Mouse (Mus musculus) cerebral cortex, adult 2 months (tissue): ENCODE results near the gene Tmem176a.

Experiments used
- WGBS: fragments of 180-500 bp; shearing (Covaris S2); methylation state at CpG from one replicate; pipeline ENCODE4 v1.1.7; 2018; 5-methylcytosine and 5-hydroxymethylcytosine counted together

Gene Tmem176a

DNA sequence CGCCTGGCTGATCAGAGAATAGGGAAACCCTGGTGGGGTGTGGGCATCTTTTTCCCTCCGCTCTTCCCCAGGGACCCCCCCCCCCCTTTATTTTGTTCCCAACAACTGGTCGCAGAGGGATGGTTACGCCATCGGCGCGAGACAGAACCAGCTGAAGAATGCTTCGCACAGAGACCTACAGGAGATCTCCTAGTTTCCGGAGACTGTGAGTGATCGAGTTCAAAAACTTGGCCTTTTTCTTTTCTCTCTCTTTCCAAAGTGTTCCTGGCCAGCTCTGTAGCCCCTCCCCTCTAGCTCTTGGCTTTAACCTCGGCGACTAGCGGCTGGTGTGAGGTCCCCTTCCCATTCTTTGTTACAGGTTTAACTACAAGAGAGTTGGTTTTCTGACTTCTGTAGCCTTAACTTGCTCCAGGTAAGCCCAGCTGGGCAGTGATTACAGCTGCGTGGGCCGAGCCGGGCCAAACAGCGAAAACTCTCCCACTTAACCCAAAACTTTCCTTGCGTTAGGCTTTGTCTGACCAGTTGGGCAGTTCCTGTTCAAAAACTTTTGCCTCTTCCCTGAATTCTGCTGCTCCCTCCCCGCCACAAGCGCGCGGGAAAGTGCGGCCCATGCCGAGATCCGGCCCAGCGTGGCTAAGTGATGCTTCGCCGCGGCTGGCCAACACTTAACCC, 11.2 kb downstream of the Tmem176a start:
- 10% methylated on average over 29 of the region's 29 CpGs for WGBS

- 98% methylated on average over 2 of the region's 2 CpGs for WGBS
Measured at GRCm38 (mm10) chr6:48854155-48854554, 13.4 kb downstream of the Tmem176a start.

GRCm38 (mm10) chr6:48857613-48858302, 17.0 kb downstream of the Tmem176a start:
- WGBS = 58% methylated on average over 8 of the region's 8 CpGs

DNA sequence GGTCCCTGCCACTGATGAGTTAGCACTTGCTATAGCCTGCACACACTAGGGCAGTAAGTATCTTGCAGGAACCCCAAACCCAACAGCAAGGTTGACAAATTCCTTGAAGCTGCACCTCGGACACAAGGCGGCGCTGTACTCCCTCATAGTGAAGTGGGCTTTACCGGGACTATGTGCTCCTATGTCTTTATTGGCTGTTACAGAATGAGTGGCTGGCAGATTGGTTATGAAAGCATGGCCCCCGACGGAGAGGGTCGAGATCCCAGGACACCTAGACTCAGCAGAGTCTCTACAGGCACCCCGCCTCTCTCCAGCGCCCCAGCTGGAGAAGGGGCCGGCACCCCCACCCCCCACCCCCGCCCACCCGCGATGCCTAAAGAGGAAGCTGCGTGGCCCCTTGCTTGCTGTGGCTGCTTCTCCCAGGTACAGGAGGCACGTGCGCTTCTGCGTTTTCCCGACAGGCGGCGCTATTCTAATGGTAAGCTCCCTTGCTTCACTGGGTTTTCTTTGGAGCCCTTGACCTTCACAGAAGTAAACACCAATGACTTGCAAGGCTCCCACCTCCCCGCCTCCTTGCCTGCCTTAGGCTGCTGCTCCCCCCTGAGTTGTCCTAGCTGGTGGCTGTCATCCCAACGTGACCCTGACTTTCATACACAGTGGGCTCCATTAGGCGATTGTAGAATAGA, 19.6 kb downstream of the Tmem176a start:
- WGBS = 16% methylated on average over 23 of the region's 23 CpGs

GRCm38 (mm10) chr6:48860851-48861250, 20.1 kb downstream of the Tmem176a start:
- WGBS = 96% methylated on average over 1 of the region's 1 CpGs

DNA sequence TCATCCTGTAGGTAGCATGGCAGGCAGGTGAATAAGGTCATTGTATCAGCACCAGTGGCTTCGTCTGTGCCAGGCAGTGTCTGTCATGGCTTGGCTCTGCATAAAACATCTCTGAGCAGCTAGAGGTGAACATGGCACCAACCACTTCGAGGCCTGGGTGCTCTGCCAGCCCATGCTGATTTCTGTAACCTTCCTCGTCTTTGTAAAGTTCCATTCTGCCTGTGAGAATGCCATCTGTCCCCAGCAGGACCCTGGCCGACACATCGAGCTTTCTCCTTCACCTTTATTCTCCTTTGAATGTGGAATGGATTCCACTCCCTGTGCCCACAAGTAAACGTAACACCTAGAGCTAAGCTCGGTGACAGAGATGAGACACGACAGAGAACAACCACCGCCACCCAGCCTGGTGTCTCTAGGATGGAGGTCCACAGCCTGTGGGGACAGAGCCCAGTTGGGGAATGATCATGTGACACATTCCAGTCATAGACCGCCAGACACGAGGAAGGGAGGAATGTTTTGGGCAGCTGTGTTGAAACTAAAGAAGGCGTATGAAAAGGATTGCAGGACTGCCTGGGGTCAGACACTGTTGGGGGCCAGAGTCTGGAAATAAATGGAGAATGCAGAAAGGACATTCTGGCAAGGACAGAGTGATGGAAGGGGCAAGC, 21.0 kb downstream of the Tmem176a start:
- WGBS = 82% methylated on average over 12 of the region's 12 CpGs

GRCm38 (mm10) chr6:48862816-48863215, 22.1 kb downstream of the Tmem176a start:
- WGBS = 86% methylated on average over 4 of the region's 4 CpGs

GRCm38 (mm10) chr6:48863488-48863887, 22.8 kb downstream of the Tmem176a start:
- WGBS = 95% methylated on average over 7 of the region's 7 CpGs

GRCm38 (mm10) chr6:48864181-48864580, 23.5 kb downstream of the Tmem176a start:
- WGBS = 92% methylated on average over 3 of the region's 3 CpGs

DNA sequence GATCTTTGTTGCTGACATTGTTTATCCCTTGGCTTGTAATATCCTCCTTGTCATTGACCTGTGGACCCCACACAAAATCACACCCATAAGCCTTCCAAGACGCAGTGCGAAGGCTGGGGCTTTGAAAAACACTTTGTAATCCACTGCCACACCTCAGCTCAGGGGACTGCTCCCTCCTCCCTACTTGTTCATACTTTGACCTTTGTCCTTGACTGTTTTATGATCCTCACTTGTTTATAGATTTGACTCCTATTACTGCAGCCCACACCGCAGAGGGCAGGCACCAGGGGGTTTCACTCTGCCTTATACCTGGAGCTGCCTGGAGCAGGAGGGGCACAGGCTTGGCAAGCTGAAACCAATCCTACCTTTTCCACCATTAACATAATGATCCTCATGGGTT, 24.0 kb downstream of the Tmem176a start:
- WGBS = 90% methylated on average over 3 of the region's 3 CpGs

DNA sequence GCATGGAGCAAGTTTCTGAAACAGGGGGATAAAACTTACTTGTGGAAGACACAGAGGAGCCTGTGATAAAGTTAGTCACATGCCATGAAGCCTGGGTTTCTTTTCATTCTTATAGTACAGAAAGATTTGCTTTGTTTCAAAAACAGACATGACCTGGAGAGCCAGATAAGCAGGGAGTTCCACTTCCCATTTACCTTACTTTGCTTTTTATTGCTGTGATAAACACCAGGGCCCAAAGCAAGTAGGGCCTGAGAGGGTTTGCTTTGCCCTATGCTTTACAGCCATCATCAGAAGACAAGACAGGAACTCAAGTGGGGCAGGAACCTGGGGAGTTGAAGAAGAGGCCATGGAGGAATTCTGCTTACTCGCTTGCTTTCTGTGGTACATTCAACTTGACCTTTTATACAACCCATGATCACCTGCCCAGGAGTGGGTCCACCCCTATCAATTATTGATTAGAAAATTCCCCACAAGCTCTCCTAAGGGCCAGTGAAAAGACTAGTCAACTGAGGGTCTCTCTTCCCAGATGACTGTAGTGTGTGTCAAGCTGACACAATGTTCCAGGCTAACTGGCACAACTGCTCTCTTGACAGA, 24.5 kb downstream of the Tmem176a start:
- WGBS = 100% methylated on average over 1 of the region's 1 CpGs

DNA sequence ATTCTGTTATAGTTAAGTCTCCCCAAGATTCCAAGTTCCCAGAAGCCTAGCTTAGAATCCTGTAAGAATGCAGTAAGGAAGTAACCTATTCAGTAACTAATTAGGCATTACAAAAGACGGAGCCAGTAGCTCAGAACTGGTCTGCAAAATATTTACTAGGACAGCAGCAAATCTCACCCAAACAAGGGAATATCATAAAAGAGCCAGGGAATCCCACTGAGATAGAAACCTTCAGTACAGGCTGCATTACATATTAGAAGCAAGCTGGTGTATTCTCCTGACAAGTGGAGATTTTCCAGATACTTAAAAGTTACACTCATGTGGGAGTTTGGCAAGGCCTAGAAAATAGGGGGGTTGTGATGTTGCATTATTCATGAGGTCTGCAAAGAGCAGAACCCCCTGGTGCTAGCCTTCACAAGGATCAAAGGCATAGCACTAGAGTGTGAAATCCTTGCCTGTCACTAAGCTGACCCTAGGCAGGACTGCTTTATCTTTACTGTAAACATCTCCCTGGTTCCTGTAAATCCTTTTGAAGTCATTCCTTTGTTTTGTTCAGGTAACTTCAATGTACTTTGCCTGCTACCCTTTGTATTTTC, 25.7 kb downstream of the Tmem176a start:
- 65% methylated on average over 1 of the region's 1 CpGs for WGBS

GRCm38 (mm10) chr6:48867158-48867557, 26.4 kb downstream of the Tmem176a start:
- 84% methylated on average over 4 of the region's 4 CpGs for WGBS

GRCm38 (mm10) chr6:48869774-48870173, 29.1 kb downstream of the Tmem176a start:
- 85% methylated on average over 2 of the region's 2 CpGs for WGBS

DNA sequence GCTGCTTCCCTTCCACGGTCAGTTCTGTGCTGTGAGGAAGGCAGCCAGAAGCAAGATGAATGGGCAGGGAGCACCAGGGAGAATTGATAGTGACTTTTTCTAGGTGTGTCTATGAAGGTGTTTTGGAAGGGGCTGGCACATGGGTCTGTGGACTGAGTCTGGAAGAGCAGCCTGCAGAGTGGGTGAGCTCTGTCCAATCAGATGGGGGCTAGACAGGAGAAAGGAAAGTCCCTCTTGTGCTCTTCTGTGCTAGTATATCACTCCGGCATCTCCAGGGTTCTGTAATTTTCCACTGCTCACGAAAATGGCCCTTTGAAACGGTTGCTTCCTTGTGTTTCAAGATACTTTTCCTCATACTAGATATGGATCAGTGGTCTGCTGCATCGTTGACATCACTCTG, 31.9 kb downstream of the Tmem176a start, which contains the start of gene Aoc1:
Aoc1 (plus strand) TSS at position 301 of the 400 bp plus-strand sequence.
- 82% methylated on average over 5 of the region's 5 CpGs for WGBS

DNA sequence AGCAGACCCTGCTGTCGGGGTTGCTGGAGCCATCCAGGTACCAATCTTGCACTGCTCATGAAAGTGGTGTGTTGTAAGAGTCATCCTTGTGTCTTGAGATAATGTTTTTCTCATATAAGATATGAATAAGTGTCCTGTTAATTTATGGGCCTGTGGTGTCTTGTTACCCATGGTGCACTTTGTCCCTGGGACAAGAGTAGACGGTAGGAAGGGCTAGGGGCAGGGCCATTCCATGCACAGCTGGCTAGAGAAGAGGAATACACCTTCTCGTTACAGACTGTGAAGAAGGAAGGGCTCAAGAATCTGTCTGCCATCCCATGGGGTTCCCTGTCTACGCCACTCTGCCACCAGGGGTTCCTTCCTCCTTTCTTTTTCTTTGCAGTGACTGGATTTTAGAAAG, 33.9 kb downstream of the Tmem176a start:
- WGBS = 92% methylated on average over 4 of the region's 4 CpGs

DNA sequence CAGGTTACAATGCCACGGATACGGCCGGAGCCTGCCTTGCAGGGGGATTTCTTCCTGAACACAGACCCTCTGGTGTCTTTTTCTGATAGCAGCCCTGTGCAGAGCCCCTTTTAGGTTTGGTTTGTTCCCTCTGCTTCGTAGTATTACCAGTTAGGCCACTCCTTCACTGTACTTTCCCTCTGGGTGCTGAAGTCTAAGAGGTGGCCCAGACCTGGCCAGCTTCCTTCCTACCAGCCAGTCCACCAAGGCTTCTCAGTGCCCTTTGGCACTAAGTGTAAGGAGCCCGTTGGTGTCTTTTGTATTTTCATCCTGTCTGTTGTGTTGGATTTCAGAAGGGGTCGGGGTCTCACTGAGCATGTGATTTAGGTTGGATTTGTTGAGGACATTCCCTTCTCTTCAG, 34.8 kb downstream of the Tmem176a start:
- 87% methylated on average over 6 of the region's 6 CpGs for WGBS

GRCm38 (mm10) chr6:48876510-48877135, 35.9 kb downstream of the Tmem176a start:
- 67% methylated on average over 5 of the region's 5 CpGs for WGBS

DNA sequence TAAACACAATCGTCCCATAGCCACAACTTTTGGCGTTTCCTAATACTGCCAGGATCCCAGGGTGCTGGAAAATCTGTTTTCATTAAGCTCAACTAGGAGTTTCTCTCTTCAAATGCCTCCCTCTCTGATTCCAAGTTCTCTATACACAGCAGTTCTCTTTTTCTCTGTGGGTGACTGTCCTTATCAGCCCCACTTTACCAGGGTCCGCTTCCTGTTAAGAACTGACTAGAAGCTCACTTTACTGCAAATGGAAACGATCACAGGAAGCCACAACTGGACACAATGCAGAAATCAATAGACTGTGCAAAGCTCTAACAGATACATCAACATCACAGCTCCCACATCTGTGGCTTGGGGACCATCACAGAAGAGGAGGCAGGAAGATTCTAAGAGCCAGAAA, 53.5 kb downstream of the Tmem176a start:
- WGBS = 50% methylated on average over 4 of the region's 4 CpGs

DNA sequence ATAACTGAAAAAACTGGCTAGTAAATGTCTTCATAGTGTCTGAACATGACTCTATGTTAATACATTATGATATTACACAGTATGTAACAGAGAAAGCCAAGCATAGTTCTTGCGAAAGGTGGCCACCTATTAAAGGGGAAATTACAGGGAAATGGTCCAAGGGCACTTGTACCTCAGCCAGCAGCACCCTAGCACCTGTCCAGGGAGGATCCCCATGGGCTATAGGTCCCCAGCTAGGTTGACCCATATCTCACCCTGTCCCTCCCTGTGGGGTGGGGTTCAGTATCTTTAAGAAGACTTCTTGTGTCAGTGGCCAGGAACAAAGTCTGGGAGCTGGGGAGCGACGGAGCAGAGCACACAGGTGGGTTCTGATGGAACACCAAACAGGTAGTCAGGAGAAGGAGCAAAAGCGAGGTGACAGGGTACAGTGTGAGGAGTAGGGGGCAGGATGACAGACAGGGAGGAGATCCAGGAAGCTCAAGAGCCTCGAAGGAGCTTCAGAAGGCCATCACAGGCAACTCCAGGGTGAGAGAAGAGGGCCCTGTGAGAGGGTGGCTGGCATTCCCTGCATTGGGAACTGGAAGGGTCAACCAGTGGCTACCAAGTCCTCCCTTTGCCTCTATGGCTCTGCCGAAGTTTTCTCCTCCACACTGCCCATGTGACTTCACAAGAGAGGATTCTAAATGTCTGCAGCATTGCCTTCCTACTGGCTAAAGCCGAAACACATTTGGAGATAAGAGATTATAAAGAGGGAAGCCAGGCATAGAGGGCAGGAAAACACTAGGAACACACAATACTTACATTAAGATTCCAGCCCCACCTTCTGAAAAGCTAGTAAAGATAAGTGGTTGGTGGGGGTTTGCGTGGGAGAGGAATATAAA, 54.5 kb downstream of the Tmem176a start:
- WGBS = 90% methylated on average over 8 of the region's 8 CpGs
